Mouse (Mus musculus) monocyte, adult 59 days (primary cell): ENCODE data around the gene Cpe. TPM values are rescaled to one million over a fixed set of nuclear protein-coding genes. Genes with fewer than 3 reads are reported as not detected.

Experiments
- total RNA-seq, 2 experiments: library from RNA; stranded (reverse); gene quantifications; one replicate each; pipeline ENCODE4 v1.2.4; 2023

Gene Cpe
- total RNA-seq: under 1 TPM in 1 of 2 experiments, not detected in 1; 0.37 TPM

DNA sequence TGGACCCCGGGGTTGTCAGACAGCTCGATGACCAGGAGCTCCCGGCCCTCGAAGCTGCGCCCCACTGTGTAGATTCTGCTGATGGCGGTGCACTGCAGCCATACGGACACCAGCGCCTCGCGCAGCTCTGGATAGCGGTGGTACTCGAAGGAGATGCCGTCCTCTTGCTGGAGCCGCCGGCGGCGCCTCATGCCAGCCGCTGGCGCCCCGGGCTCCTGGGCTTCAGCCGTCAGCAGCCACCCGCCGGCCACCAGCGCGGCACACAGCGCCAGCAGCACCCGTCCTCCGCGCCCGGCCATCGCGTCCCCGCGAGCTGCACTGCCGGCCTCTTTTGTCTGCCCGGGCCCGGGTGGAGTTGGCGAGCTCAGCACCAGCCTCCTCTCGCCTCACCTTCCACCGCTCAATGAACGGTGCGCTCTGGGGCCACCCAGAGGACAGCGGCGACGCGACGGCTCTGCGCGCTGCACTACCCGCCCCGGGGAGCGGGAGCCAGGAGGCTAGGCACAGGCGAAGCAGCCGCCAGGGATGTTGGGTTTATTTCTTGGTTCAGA, at the start of gene Cpe:
Gene Cpe, minus strand, starts transcription at position 404 of the 551 bp plus-strand sequence.

DNA sequence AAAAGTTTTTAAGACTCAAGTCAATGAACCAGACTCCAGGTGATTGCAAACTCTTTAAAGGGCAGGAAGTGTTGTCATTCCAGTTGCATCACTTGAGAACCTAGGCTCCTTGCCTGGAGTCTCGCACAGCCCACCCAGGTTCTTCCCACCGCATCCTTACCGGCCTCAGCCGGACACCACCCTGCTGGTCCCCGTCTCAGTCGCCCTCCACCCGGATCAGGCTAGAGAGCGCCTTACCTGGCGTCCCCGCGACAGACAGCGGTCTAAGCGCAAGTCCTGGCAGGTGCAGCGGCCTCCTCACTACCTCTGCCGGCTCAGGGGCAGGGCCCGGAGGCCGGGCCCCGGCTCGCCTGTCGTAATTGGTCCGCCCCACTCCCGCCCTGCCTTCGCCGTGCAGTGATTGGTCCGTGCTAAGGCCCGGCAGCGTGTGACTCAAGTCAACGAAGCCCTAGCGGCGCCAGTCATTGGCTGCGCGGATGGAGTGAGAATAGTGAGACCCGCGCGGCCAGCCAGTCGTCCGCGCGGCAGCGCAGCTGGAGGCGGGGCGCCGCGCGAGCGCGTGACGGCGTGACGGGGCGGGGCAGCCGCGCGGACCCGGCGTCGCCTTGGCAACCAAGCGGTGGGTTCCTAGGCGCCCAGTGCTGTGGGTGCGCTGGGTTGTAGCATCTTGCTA, 40.6 kb upstream of the Cpe start, which contains the start of gene Msmo1:
Gene Msmo1, minus strand, starts transcription at position 522 of the 673 bp plus-strand sequence.

Other genes with a start within 250 kb of the Cpe start
- gene Msmo1, start 40.7 kb upstream of the Cpe start, total RNA-seq: 10 to 100 TPM; 62.8 to 72.3 TPM
- gene Klhl2, start 157.0 kb upstream of the Cpe start, total RNA-seq: 10 to 100 TPM; 49.2 to 49.7 TPM